Mouse (Mus musculus) hindbrain, embryonic 14.5 days (tissue): ENCODE measurements around the gene Inf2. TPM values are rescaled to one million over a fixed set of nuclear protein-coding genes. Genes with fewer than 3 reads are reported as not detected.

Source experiments
- ATAC-seq: fragments of 200-750 bp; cut with Nextera tagmentation; 2 replicates; pipeline ENCODE4 v1.8.0; 2017; ENCODE audit warnings: moderate number of reproducible peaks, mild to moderate bottlenecking, moderate TSS enrichment, moderate library complexity; ENCODE audit not compliant: low FRiP score
- DNase-seq: peaks from one replicate; pipeline ENCODE4 v3.0.0-alpha.2; 2015; ENCODE audit warnings: low spot score
- H3K27ac ChIP-seq: fragments of 300-500 bp; sonication (generic); 2 replicates; pipeline ENCODE4 v1.5.1; 2014; ENCODE audit warnings: mild to moderate bottlenecking, moderate library complexity
- H3K27me3 ChIP-seq: fragments of 300-500 bp; sonication (generic); 2 replicates; pipeline ENCODE4 v1.6.1; 2014; ENCODE audit warnings: mild to moderate bottlenecking, low read length, mixed read lengths; ENCODE audit not compliant: control insufficient read depth, insufficient read depth
- H3K36me3 ChIP-seq: fragments of 300-500 bp; sonication (generic); replicated peaks from 2 replicates; pipeline ENCODE4 v1.6.1; 2014; ENCODE audit not compliant: control insufficient read depth, insufficient read depth
- H3K4me1 ChIP-seq: fragments of 300-500 bp; sonication (generic); replicated peaks from 2 replicates; pipeline ENCODE4 v1.6.1; 2014; ENCODE audit warnings: antibody characterized with exemption, low read length, mixed read lengths; ENCODE audit not compliant: control insufficient read depth, insufficient read depth
- H3K4me2 ChIP-seq: fragments of 300-500 bp; sonication (generic); replicated peaks from 2 replicates; pipeline ENCODE4 v1.6.1; 2014; ENCODE audit warnings: mild to moderate bottlenecking, moderate library complexity
- H3K4me3 ChIP-seq: fragments of 300-500 bp; sonication (generic); replicated peaks from 2 replicates; pipeline ENCODE4 v1.5.1; 2014; ENCODE audit warnings: mild to moderate bottlenecking, low read length
- H3K9ac ChIP-seq: fragments of 300-500 bp; sonication (generic); 2 replicates; pipeline ENCODE4 v1.6.1; 2014
- H3K9me3 ChIP-seq: fragments of 300-500 bp; sonication (generic); 2 replicates; pipeline ENCODE4 v1.6.1; 2016; ENCODE audit warnings: low read length; ENCODE audit not compliant: control insufficient read depth
- WGBS: fragments of 180-500 bp; shearing (Covaris S2); extraction: QIAGEN DNeasy Blood & Tissue Kit; methylation state at CpG from one replicate; pipeline ENCODE4 v1.1.7; 2014; 5-methylcytosine and 5-hydroxymethylcytosine counted together
- polyA plus RNA-seq: library from polyadenylated mRNA; unstranded; fragments of >200 nt; fragmentation: Nextera tagmentation; extraction: Ambion mirVana; gene quantifications from 2 replicates; pipeline ENCODE4 v1.2.1, GENCODE M21; 2014

The Inf2 gene
- polyA plus RNA-seq, 1 experiment from 2014 or later = 1.5 TPM

- H3K9me3 ChIP-seq = no peaks in the 10 kb centered on the region
- no peak overlapping the region for H3K4me3 ChIP-seq
- H3K4me2 ChIP-seq = no peak overlapping the region
- peaks cover 31% of the 10 kb centered on the region for H3K27me3 ChIP-seq
- DNase-seq (no peak), ATAC-seq (no peak)
- no peaks in the 10 kb centered on the region for H3K36me3 ChIP-seq
- peaks cover 24% of the 10 kb centered on the region for H3K4me1 ChIP-seq
- H3K9ac ChIP-seq = no peak overlapping the region
- WGBS = 65% methylated on average over 8 of the region's 8 CpGs
- no peak overlapping the region for H3K27ac ChIP-seq
Measured at GRCm38 (mm10) chr12:112590566-112591239, 2.1 kb downstream of the Inf2 start.

DNA sequence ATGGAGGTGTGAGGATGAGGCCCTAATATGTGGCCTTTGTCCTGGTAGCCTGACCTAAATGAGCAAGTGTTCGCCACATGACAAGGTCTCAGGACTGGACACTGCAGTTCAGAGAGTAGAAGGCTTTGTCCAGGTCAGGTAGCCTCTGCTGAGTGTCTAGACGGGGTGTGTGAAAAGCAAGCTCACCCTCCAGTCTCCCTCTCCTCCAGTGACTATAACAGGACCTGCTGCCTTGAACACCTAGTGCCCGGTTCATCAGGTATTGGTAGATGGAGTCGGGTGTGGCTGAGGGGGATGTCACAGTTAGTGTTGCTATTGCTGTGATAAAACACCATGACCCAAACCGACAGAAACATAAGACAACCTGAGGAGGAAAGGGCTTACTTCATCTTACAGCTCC, 2.7 kb downstream of the Inf2 start:
- Histone ChIP-seq H3K4me3 (no peak overlapping the region), H3K27me3 (peaks cover 31% of the 10 kb centered on the region), H3K4me1 (peaks cover 24% of the 10 kb centered on the region), H3K9me3 (no peaks in the 10 kb centered on the region), H3K4me2 (no peak overlapping the region), H3K36me3 (no peaks in the 10 kb centered on the region), H3K27ac (no peak overlapping the region), H3K9ac (no peak overlapping the region)
- WGBS = 95% methylated on average over 5 of the region's 5 CpGs
- ATAC-seq (no peak), DNase-seq (no peak)

DNA sequence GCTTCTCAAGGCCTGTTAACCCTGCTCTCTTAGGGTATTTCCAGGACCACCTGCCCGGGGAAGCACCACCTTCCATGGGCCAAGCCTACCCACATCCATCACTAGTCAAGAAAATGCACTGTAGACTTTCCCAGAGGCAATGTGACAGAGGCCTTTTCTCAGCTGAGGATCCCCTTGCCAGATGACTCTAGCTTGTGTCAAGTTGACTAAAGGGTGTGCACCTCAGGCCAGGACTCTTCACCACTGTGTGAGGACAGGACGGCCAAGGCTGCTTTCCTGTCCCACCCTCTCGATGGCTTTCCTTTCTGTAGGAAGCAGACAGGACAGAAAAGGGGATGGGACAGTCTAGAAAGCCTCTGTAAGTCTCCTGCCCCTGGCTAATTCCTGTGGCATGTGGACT, 3.1 kb downstream of the Inf2 start:
- WGBS = 85% methylated on average over 3 of the region's 3 CpGs

DNA sequence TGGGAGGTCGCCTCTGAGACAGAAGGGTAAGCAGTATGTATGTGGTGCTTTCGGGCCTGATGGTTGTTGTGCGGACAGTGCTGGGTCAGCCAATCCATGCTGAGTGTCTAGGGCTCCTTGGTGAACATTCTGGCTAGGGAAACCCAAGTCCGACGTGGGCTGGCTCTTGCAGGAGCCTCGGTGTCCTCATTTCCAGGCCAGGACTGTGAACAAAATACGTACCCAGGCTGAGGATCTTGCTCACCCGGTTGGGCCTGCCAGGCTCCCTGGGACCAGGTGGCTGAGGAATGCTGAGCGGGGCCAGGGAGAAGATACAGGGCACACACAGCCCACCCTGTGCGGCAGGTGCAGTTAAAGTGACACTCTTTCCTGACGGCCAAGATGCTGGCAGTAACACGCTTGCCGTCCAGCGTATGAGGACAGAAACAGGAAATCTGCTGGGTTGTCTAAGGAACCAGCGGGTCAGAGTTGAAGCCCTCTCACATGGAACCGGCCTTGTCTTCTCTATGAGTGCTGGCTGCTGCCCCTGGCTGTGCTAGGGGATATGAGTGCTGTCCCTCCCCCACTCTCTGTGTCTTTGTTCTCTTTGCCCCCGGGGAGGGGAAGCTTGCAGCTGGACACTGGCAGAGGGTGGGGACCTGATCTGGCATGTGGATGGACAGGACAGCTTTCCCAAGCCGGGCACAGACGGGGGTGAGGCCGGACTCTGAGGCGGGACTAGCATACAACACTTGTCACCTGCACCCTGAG, 4.6 kb downstream of the Inf2 start:
- ATAC-seq = no peak
- Histone ChIP-seq H3K27ac (no peak overlapping the region), H3K36me3 (no peaks in the 10 kb centered on the region), H3K27me3 (peaks cover 22% of the 10 kb centered on the region), H3K4me2 (no peak overlapping the region), H3K4me3 (no peak overlapping the region), H3K4me1 (peaks cover 20% of the 10 kb centered on the region), H3K9me3 (no peaks in the 10 kb centered on the region), H3K9ac (no peak overlapping the region)
- DNase-seq = no peak
- 68% methylated on average over 21 of the region's 21 CpGs for WGBS

More for the DNA sequence above, 3.1 kb downstream of the Inf2 start:
- Histone ChIP-seq H3K27ac (no peak overlapping the region), H3K4me1 (peaks cover 24% of the 10 kb centered on the region), H3K36me3 (no peaks in the 10 kb centered on the region), H3K4me3 (no peak overlapping the region), H3K9ac (no peak overlapping the region), H3K4me2 (no peak overlapping the region), H3K27me3 (peaks cover 31% of the 10 kb centered on the region), H3K9me3 (no peaks in the 10 kb centered on the region)
- ATAC-seq = no peak
- no peak for DNase-seq

DNA sequence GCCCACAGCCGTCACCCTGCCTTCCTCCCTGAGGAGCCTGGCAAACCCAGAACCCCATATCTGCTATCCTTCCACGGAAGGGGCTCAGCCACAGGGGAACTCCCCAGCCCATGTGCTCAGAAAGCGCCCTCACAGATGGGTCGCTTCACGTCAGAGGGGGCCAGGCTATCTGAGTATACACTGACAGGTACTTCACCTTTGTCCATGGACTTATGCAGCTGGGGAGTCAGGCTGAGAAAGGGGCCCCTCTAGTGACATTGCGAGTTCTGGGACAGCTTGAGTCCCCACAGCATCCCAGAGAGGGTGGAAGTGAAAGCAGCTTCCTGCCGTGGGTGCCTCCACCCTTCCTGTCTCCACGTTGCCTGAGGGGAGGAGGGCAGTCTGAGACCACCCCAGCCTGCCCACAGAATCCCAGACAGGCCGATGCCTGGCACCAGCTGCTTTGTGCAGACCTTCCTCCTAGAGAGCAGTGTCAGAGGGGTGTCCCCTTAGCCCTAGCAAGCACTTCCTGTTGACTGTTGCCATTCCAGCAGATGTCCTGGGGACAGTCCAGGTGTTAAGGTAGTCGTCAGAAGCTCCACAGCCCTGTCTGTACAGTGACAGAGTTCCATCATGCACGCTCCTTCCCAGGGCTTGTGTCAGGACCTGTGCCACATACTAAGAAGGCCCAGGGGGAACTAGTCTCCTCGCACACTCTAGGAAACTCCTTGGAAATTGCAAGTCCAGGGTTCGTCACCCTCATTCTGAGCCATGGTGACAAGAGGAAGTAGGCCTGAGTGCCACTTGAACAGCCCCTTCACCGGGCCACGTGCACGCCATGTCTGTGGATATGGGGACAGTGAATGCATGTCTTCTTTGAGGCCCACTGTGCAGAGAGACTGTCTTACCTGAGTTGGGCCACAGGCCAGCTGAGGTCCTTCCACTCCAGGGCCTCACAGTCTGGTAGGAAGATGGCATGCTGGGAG, 5.6 kb downstream of the Inf2 start:
- peaks cover 11% of the 10 kb centered on the region for H3K27me3 ChIP-seq
- H3K27ac ChIP-seq = no peak overlapping the region
- no peak overlapping the region for H3K4me3 ChIP-seq
- WGBS = 73% methylated on average over 16 of the region's 16 CpGs
- peaks cover 13% of the 10 kb centered on the region for H3K4me1 ChIP-seq
- H3K9me3 ChIP-seq = no peaks in the 10 kb centered on the region
- ATAC-seq (no peak), DNase-seq (no peak)
- H3K36me3 ChIP-seq = no peaks in the 10 kb centered on the region
- no peak overlapping the region for H3K9ac ChIP-seq
- H3K4me2 ChIP-seq = no peak overlapping the region

DNA sequence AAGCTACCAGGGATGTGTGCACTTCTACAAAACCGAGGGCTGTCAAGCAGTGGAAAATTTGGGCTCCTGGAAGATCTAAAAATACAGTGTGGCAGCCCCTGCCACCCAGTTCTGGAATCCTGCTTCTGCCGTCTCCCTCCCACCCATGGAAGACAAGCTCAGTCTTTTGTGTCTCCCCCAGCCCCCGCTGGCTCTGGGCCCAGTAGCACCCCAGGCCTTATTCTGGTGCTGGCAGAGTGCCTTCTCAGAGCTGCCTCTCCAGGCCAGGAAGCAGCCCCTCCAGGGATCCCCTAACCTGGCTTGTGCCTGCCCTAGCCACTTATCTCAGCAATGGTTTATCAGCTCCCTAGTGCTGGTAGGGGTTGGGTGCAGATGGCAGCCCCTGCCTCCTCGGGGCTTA, 6.4 kb downstream of the Inf2 start:
- Histone ChIP-seq H3K36me3 (no peaks in the 10 kb centered on the region), H3K9me3 (no peaks in the 10 kb centered on the region), H3K9ac (no peak overlapping the region), H3K4me3 (no peak overlapping the region), H3K4me2 (no peak overlapping the region), H3K27me3 (peaks cover 3% of the 10 kb centered on the region; the same call in 1 of the 2 replicates), H3K27ac (no peak overlapping the region), H3K4me1 (peaks cover 13% of the 10 kb centered on the region)
- DNase-seq (no peak), ATAC-seq (no peak)
- 45% methylated on average over 4 of the region's 4 CpGs for WGBS

GRCm38 (mm10) chr12:112595626-112596025, 7.0 kb downstream of the Inf2 start:
- WGBS = 73% methylated on average over 4 of the region's 4 CpGs
- no peaks in the 10 kb centered on the region for H3K27me3 ChIP-seq
- no peak overlapping the region for H3K4me3 ChIP-seq
- no peak for DNase-seq
- no peak overlapping the region for H3K9ac ChIP-seq
- H3K36me3 ChIP-seq = no peaks in the 10 kb centered on the region
- no peak overlapping the region for H3K27ac ChIP-seq
- H3K4me2 ChIP-seq = no peak overlapping the region
- H3K4me1 ChIP-seq = peaks cover 13% of the 10 kb centered on the region
- no peaks in the 10 kb centered on the region for H3K9me3 ChIP-seq
- no peak for ATAC-seq

GRCm38 (mm10) chr12:112596454-112596853, 7.9 kb downstream of the Inf2 start:
- Histone ChIP-seq H3K4me1 (peaks cover 13% of the 10 kb centered on the region), H3K27me3 (no peaks in the 10 kb centered on the region), H3K4me2 (no peak overlapping the region), H3K27ac (no peak overlapping the region), H3K36me3 (no peaks in the 10 kb centered on the region), H3K9me3 (no peaks in the 10 kb centered on the region), H3K9ac (no peak overlapping the region), H3K4me3 (no peak overlapping the region)
- 80% methylated on average over 9 of the region's 9 CpGs for WGBS
- no peak for ATAC-seq
- DNase-seq = no peak
